Mouse (Mus musculus): ENCODE results near the gene Gm42417. TPM values are rescaled to one million over a fixed set of nuclear protein-coding genes. Genes with fewer than 3 reads are reported as not detected.

Gm42417 gene
- total and polyA plus RNA-seq, 3 experiments, result 0.15 TPM; not detected in 2

GRCm38 (mm10) chr1:36580384-36581207 lies 41.4 kb upstream of the Gm42417 start:
- no peak overlapping the region for H3K4me3 ChIP-seq (ENCODE audit: low read depth, low read length)
- no peak for ATAC-seq (ENCODE audit: extremely low read depth, insufficient number of reproducible peaks, low FRiP score, poor library complexity, severe bottlenecking)
- H3K4me1 ChIP-seq (ENCODE audit: insufficient read depth, low read depth, low read length), result no peaks in the 10 kb centered on the region
- H3K36me3 ChIP-seq (replicated peaks), result no peaks in the 10 kb centered on the region
- DNase-seq (ENCODE audit: low spot score), result no peak
- peaks cover 53% of the 10 kb centered on the region for H3K27me3 ChIP-seq (ENCODE audit: insufficient read depth, low read length)
- H3K9me3 ChIP-seq (replicated peaks), result no peaks in the 10 kb centered on the region
- TF ChIP-seq POLR2AphosphoS5 (IDR thresholded peaks at IDR 0.05; ENCODE audit: insufficient replicate concordance, low read depth, low read length) (no peak), GATA1 (IDR thresholded peaks at IDR 0.05; ENCODE audit: borderline replicate concordance, low read length) (no peak), CTCF (IDR thresholded peaks at IDR 0.05; ENCODE audit: low read depth, low read length) (no peak), TAL1 (conservative IDR thresholded peaks at IDR 0.05; ENCODE audit: low read depth, low read length) (no peak), GATA2 (IDR thresholded peaks at IDR 0.05; ENCODE audit: borderline replicate concordance, low read depth, low read length) (no peak)

DNA sequence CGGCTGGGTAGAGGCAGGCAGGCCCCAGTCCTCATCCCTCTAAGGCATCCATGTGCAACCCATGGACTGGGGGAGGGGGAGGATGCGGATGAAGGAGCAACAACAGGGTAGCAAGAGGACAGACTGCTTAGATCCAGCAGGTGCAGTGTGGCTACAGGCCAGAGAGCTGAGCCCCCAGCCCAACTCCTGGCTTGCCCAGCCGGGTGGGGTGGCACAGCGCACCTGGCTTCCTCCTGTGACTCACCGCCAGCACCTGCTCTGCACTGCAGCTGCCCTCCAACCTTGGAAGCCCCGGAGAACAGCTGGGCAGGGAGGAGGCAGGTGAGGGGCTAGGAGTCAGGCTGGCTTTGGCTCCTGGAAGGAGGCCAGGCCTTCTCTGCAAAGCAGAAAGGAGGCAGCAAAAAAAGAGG lies 40.8 kb upstream of the Gm42417 start:
- H3K27me3 ChIP-seq (ENCODE audit: insufficient read depth, low read length), result peaks cover 52% of the 10 kb centered on the region
- H3K4me3 ChIP-seq (ENCODE audit: low read depth, low read length), result no peak overlapping the region
- no peaks in the 10 kb centered on the region for H3K9me3 ChIP-seq (replicated peaks)
- DNase-seq (ENCODE audit: low spot score) (no peak), ATAC-seq (ENCODE audit: extremely low read depth, insufficient number of reproducible peaks, low FRiP score, poor library complexity, severe bottlenecking) (no peak)
- TF ChIP-seq POLR2AphosphoS5 (IDR thresholded peaks at IDR 0.05; ENCODE audit: insufficient replicate concordance, low read depth, low read length) (no peak), CTCF (IDR thresholded peaks at IDR 0.05; ENCODE audit: low read depth, low read length) (no peak), TAL1 (conservative IDR thresholded peaks at IDR 0.05; ENCODE audit: low read depth, low read length) (no peak), GATA2 (IDR thresholded peaks at IDR 0.05; ENCODE audit: borderline replicate concordance, low read depth, low read length) (no peak), GATA1 (IDR thresholded peaks at IDR 0.05; ENCODE audit: borderline replicate concordance, low read length) (no peak)
- no peaks in the 10 kb centered on the region for H3K4me1 ChIP-seq (ENCODE audit: insufficient read depth, low read depth, low read length)
- no peaks in the 10 kb centered on the region for H3K36me3 ChIP-seq (replicated peaks)

DNA sequence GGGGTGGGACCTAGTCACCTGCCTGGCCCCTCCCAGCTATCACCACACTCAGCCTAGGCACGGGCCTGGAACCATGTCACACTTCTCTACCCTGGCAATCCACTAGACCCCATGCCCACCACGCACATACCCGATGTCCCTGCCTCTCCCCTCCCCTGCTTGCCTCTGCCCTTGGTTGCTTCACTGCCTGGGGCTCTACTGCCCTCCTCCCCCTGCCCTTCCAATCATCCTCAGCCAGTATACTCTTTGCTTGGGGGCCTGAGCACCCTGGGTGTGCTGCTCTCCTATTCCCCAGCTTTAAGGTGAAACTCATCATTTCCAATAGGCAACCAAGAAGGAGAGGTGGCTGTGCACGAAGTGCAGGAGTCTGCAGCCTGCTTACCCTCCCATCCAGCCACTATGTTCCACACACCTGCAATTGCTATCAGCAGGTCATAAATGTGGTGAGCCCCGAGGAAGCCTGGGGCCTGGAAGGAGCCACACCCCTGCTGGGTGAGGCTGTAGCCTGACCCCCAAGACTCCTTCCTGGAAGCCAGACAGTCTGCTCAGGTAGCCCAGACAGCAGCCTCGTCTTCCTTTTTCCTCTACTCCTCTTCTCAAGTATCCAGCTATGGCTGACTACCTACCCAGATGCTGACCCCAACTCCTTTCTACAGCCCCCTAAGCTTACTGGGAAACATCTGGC lies 37.9 kb upstream of the Gm42417 start:
- ATAC-seq (ENCODE audit: extremely low read depth, insufficient number of reproducible peaks, low FRiP score, poor library complexity, severe bottlenecking) (no peak), DNase-seq (ENCODE audit: low spot score) (no peak)
- peaks cover 52% of the 10 kb centered on the region for H3K27me3 ChIP-seq (ENCODE audit: insufficient read depth, low read length)
- no peak overlapping the region for H3K4me3 ChIP-seq (ENCODE audit: low read depth, low read length)
- no peak for TF ChIP-seq CTCF (IDR thresholded peaks at IDR 0.05; ENCODE audit: low read depth, low read length)
- no peak for TF ChIP-seq TAL1 (conservative IDR thresholded peaks at IDR 0.05; ENCODE audit: low read depth, low read length)
- TF ChIP-seq GATA2 (IDR thresholded peaks at IDR 0.05; ENCODE audit: borderline replicate concordance, low read depth, low read length), result no peak
- no peak for TF ChIP-seq POLR2AphosphoS5 (IDR thresholded peaks at IDR 0.05; ENCODE audit: insufficient replicate concordance, low read depth, low read length)
- no peak for TF ChIP-seq GATA1 (IDR thresholded peaks at IDR 0.05; ENCODE audit: borderline replicate concordance, low read length)
- H3K4me1 ChIP-seq (ENCODE audit: insufficient read depth, low read depth, low read length), result no peaks in the 10 kb centered on the region
- no peaks in the 10 kb centered on the region for H3K9me3 ChIP-seq (replicated peaks)
- H3K36me3 ChIP-seq (replicated peaks), result no peaks in the 10 kb centered on the region

DNA sequence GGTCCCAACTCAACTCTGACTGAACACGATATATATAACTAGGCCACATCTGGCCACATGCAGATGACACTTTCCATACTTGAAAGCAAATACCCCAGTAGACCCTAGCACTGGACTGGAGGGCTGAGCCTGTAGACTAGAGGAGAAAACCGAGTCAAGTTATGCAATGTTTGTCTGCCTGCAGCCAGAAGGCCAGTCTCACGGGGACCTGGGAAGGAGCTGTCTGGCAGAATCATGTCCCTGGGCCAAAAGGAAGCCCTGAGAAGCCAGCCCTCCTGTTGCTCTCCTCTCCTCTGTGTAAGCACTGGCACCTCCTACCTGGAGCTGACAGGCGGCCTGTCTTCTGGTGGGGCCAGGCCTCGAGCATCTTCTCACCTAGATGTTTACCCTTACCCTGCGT lies 36.1 kb upstream of the Gm42417 start:
- Histone ChIP-seq H3K4me1 (ENCODE audit: insufficient read depth, low read depth, low read length) (no peaks in the 10 kb centered on the region), H3K36me3 (replicated peaks) (no peaks in the 10 kb centered on the region), H3K9me3 (replicated peaks) (no peaks in the 10 kb centered on the region), H3K27me3 (ENCODE audit: insufficient read depth, low read length) (peaks cover 46% of the 10 kb centered on the region), H3K4me3 (ENCODE audit: low read depth, low read length) (no peak overlapping the region)
- no peak for ATAC-seq (ENCODE audit: extremely low read depth, insufficient number of reproducible peaks, low FRiP score, poor library complexity, severe bottlenecking)
- TF ChIP-seq CTCF (IDR thresholded peaks at IDR 0.05; ENCODE audit: low read depth, low read length), result no peak
- TF ChIP-seq GATA1 (IDR thresholded peaks at IDR 0.05; ENCODE audit: borderline replicate concordance, low read length), result no peak
- TF ChIP-seq GATA2 (IDR thresholded peaks at IDR 0.05; ENCODE audit: borderline replicate concordance, low read depth, low read length), result no peak
- no peak for TF ChIP-seq POLR2AphosphoS5 (IDR thresholded peaks at IDR 0.05; ENCODE audit: insufficient replicate concordance, low read depth, low read length)
- no peak for TF ChIP-seq TAL1 (conservative IDR thresholded peaks at IDR 0.05; ENCODE audit: low read depth, low read length)
- no peak for DNase-seq (ENCODE audit: low spot score)

DNA sequence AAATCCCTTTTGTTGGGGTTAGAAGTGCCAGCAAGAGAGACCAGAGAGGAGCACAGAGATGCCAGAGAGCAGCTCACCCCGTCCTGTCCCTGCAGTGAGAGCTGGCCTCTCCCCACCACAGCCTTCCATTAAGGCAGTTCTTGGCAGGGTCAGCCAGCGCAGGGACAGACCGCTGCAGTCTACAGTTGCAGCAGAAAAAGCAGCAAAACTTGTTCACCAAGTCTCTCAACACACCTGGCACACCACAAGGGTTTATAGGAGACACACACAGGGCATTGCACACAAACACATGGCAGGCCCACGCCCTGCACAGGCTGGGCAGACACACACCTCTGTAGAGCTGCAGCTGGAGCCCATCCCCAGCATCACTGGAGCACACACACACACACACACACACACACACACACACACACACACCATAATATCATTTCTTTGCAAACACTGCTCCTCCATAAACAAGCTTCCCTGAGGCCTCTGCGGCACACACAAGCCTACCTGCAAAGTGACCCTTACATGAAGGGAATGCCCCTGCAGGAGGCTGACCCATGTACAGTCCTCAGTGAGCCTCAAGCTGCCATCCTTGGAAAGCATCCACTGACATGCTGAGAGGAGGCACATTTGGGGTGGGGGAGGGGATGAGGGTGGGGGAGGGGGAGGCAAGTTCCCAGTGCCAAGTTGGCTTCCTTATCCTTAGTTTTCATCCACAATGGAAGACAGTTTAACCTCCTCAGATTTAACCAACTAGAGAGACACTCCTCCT lies 35.1 kb upstream of the Gm42417 start:
- Histone ChIP-seq H3K4me3 (ENCODE audit: low read depth, low read length) (no peak overlapping the region), H3K36me3 (replicated peaks) (no peaks in the 10 kb centered on the region), H3K27me3 (ENCODE audit: insufficient read depth, low read length) (peaks cover 40% of the 10 kb centered on the region), H3K9me3 (replicated peaks) (no peaks in the 10 kb centered on the region), H3K4me1 (ENCODE audit: insufficient read depth, low read depth, low read length) (no peaks in the 10 kb centered on the region)
- no peak for ATAC-seq (ENCODE audit: extremely low read depth, insufficient number of reproducible peaks, low FRiP score, poor library complexity, severe bottlenecking)
- no peak for TF ChIP-seq GATA1 (IDR thresholded peaks at IDR 0.05; ENCODE audit: borderline replicate concordance, low read length)
- TF ChIP-seq CTCF (IDR thresholded peaks at IDR 0.05; ENCODE audit: low read depth, low read length), result no peak
- TF ChIP-seq GATA2 (IDR thresholded peaks at IDR 0.05; ENCODE audit: borderline replicate concordance, low read depth, low read length), result no peak
- TF ChIP-seq POLR2AphosphoS5 (IDR thresholded peaks at IDR 0.05; ENCODE audit: insufficient replicate concordance, low read depth, low read length), result no peak
- TF ChIP-seq TAL1 (conservative IDR thresholded peaks at IDR 0.05; ENCODE audit: low read depth, low read length), result no peak
- DNase-seq (ENCODE audit: low spot score), result no peak
